Mouse (Mus musculus) cerebellum, adult 2 months (tissue): ENCODE measurements around the gene Ccnd2. TPM values are rescaled to one million over a fixed set of nuclear protein-coding genes. Genes with fewer than 3 reads are reported as not detected.

ENCODE experiments used
- DNase-seq, 2 experiments: peaks; one replicate each; pipeline ENCODE4 v3.0.0; 2021
- H3K27ac ChIP-seq: fragments of 200-500 bp; 2 replicates; pipeline ENCODE4 v1.5.1; 2012; ENCODE audit warnings: low read length, control low read depth, inconsistent platforms; ENCODE audit not compliant: insufficient read depth
- H3K27me3 ChIP-seq: fragments of 200-500 bp; 2 replicates; pipeline ENCODE4 v1.6.1; 2012; ENCODE audit warnings: inconsistent platforms, mild to moderate bottlenecking, low read length, moderate library complexity; ENCODE audit not compliant: control insufficient read depth, insufficient read depth
- H3K4me1 ChIP-seq: fragments of 200-500 bp; 2 replicates; pipeline ENCODE4 v1.6.1; 2011; ENCODE audit warnings: low read length; ENCODE audit not compliant: control insufficient read depth, insufficient read depth
- H3K4me3 ChIP-seq: fragments of 200-500 bp; replicated peaks from 2 replicates; pipeline ENCODE3; 2011; ENCODE audit warnings: mild to moderate bottlenecking, low read depth, low read length, control low read depth; ENCODE audit not compliant: insufficient read depth
- CTCF ChIP-seq: fragments of 200-500 bp; IDR thresholded peaks from 2 replicates; pipeline ENCODE4 v1.5.1; 2011; ENCODE audit warnings: low read depth, mild to moderate bottlenecking, control low read depth, low read length, moderate library complexity, borderline replicate concordance; ENCODE audit not compliant: insufficient read depth
- POLR2A ChIP-seq: fragments of 200-500 bp; IDR thresholded peaks from 2 replicates; pipeline ENCODE4 v1.6.1; 2011; ENCODE audit warnings: low read length, control low read depth, borderline replicate concordance; ENCODE audit not compliant: insufficient read depth
- WGBS: fragments of 180-500 bp; shearing (Covaris S2); methylation state at CpG from one replicate; pipeline ENCODE4 v1.1.7; 2018; 5-methylcytosine and 5-hydroxymethylcytosine counted together
- polyA plus RNA-seq: library from polyadenylated mRNA; depleted of rRNA; stranded (reverse); fragments of >200 nt; gene quantifications from 2 replicates; pipeline ENCODE4 v1.2.3, GENCODE M21; 2012

Ccnd2 gene
- polyA plus RNA-seq, 1 experiment = 4.1 TPM

DNA sequence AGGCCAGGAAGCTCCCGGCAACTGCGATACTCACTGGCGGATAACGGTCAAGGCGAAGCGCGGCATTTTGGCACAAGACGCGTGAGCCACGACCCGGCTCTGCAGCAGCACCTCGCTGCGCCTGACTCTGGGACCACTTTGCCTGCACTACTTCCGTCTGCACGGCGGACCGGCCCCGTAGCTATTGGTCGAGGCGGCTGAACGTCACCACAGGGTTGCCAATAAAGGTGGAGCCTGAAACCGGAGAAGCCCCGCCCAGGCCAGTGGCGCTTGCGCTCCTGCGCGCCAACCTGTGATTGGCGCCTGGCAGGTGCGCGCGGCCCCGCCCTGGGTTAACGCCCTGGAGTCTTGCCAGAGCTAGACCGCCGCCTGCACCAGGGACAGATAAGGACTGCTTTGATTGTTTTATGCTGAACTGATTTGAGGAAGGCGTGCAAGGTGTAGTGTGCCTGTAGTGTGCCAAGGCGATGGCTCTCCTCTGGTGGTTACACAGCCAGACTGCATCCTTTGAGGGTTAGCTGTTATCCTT is 42.5 kb downstream of the Ccnd2 start, which contains the start of gene Tigar:
Gene Tigar, minus strand, starts transcription at position 156 of the 529 bp plus-strand sequence.
- whole genome bisulfite sequencing = under 1% methylated on average over 37 of the region's 37 CpGs
- DNase-seq = peak; percentile 96 to 97
- Histone ChIP-seq H3K4me1 (no peaks in the 10 kb centered on the region), H3K27me3 (no peaks in the 10 kb centered on the region), H3K27ac (peak within 1 kb of the TSS; percentile 49; the same call in 1 of the 2 replicates), H3K4me3 (peak within 1 kb of the TSS; percentile 97)
- no peak for TF ChIP-seq CTCF
- TF ChIP-seq POLR2A = peak; percentile 86

DNA sequence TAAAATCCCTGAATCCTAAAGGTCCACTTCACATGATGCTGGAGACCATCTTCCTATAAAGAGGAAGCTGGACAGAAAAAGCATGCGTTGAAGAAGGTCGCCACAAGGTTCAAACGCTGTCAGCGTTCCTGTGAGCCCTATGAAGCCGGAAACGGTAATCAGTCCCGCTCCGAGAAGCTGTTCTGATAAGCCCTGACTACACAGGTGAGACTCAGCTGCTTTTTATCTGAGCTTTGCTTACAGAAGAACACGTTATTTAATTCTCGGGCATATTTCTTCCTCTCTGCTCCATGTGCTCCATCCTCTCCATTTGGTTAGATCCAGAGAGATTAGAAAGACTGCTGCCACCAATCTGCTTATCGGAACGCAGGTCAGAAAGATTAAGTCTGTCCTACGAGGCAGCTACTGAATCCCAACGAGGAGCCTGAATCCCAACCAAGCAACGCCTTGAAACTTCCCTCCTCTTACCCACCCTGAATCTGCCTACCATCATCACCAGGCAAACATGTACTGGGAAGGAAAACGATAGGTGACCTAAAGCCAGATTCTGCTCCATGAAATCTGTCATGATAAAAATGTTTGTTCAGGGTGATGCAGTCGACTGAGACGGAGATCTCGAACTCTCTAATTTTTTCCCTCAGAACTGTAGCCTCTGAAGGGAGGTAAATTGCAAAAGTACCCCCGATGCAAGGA is 43.5 kb downstream of the Ccnd2 start:
- 30% methylated on average over 20 of the region's 20 CpGs for WGBS
- H3K27ac ChIP-seq = no peak overlapping the region

GRCm38 (mm10) chr6:127107413-127107812 is 44.6 kb downstream of the Ccnd2 start:
- Histone ChIP-seq H3K27ac (no peak overlapping the region), H3K27me3 (no peaks in the 10 kb centered on the region), H3K4me3 (no peak overlapping the region), H3K4me1 (no peaks in the 10 kb centered on the region)
- no peak for DNase-seq
- no peak for TF ChIP-seq CTCF
- no peak for TF ChIP-seq POLR2A

More for the DNA sequence above, 43.5 kb downstream of the Ccnd2 start:
- DNase-seq = peak in 1 of 2 experiments; percentile 25
- TF ChIP-seq POLR2A = no peak
- no peak for TF ChIP-seq CTCF
- Histone ChIP-seq H3K4me3 (peak overlapping the region; percentile 97), H3K27me3 (no peaks in the 10 kb centered on the region), H3K4me1 (no peaks in the 10 kb centered on the region)

- DNase-seq = no peak
- H3K27ac ChIP-seq = no peak overlapping the region
Observed at GRCm38 (mm10) chr6:127106726-127107125, 45.3 kb downstream of the Ccnd2 start.

GRCm38 (mm10) chr6:127106189-127106588 is 45.8 kb downstream of the Ccnd2 start:
- 70% methylated on average over 5 of the region's 5 CpGs for WGBS
- no peak overlapping the region for H3K27ac ChIP-seq
- no peaks in the 10 kb centered on the region for H3K4me1 ChIP-seq
- H3K27me3 ChIP-seq = no peaks in the 10 kb centered on the region
- TF ChIP-seq POLR2A = no peak
- no peak for TF ChIP-seq CTCF
- no peak overlapping the region for H3K4me3 ChIP-seq
- DNase-seq = no peak

More at GRCm38 (mm10) chr6:127106726-127107125, 45.3 kb downstream of the Ccnd2 start:
- WGBS = 58% methylated on average over 5 of the region's 5 CpGs
- Histone ChIP-seq H3K27me3 (no peaks in the 10 kb centered on the region), H3K4me3 (no peak overlapping the region), H3K4me1 (no peaks in the 10 kb centered on the region)
- TF ChIP-seq POLR2A (no peak), CTCF (no peak)

DNA sequence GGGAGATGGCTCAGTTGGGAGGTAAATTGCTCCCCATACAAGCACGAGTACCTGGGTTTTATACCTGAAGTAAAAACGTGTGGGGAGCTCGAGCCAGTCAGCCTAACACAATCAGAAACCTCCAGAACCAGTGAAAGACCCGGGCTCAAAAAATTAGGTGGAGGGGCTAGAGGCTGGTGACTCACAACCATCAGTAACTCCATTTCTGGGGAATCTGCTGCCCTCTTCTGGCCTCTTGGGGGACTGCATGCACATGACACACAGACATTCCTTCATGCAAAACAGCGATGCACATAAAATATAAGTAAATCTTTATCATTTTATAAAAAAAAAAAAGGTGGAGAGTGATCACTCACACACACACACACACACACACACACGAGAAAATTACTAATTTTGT is 46.9 kb downstream of the Ccnd2 start:
- DNase-seq = peak in 1 of 2 experiments; percentile 32
- Histone ChIP-seq H3K4me3 (no peak overlapping the region), H3K27ac (no peak overlapping the region), H3K27me3 (no peaks in the 10 kb centered on the region), H3K4me1 (no peaks in the 10 kb centered on the region)
- peak; percentile 45; the same call in 1 of the 2 replicates for TF ChIP-seq CTCF
- no peak for TF ChIP-seq POLR2A
- 72% methylated on average over 6 of the region's 6 CpGs for WGBS

DNA sequence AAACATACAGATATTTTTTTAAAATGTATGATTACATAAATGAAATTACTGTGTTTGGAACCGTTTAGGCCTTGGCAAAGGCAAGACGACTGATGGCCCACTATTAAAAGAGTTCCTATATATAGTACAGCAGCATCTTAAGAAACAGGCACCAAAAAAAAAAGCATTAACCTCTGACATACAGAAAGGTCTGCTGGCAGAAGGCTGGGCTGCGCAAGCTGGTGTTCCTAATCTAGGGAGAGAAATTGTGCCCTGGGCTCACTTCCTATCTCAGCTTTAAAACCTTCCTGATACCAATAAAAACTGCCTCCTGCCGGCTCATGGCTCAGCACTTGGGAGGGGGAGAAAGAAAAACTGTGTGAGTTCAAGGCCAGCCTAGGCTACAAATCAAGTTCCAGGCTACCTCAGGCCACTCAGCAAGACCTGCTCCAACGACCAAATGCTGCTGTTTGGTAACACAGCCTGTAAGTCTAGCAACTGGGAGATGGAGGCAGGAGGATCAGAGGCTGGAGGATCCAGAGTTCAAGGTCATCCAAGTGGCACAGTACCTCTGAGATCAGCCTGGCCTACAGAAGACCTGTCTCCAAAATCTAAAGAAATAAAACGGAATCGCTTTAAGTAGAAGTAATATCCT is 47.5 kb downstream of the Ccnd2 start:
- DNase-seq = no peak
- Histone ChIP-seq H3K27me3 (no peaks in the 10 kb centered on the region), H3K4me1 (no peaks in the 10 kb centered on the region), H3K4me3 (no peak overlapping the region), H3K27ac (no peak overlapping the region)
- no peak for TF ChIP-seq CTCF
- TF ChIP-seq POLR2A = no peak
- 81% methylated on average over 7 of the region's 7 CpGs for WGBS

DNA sequence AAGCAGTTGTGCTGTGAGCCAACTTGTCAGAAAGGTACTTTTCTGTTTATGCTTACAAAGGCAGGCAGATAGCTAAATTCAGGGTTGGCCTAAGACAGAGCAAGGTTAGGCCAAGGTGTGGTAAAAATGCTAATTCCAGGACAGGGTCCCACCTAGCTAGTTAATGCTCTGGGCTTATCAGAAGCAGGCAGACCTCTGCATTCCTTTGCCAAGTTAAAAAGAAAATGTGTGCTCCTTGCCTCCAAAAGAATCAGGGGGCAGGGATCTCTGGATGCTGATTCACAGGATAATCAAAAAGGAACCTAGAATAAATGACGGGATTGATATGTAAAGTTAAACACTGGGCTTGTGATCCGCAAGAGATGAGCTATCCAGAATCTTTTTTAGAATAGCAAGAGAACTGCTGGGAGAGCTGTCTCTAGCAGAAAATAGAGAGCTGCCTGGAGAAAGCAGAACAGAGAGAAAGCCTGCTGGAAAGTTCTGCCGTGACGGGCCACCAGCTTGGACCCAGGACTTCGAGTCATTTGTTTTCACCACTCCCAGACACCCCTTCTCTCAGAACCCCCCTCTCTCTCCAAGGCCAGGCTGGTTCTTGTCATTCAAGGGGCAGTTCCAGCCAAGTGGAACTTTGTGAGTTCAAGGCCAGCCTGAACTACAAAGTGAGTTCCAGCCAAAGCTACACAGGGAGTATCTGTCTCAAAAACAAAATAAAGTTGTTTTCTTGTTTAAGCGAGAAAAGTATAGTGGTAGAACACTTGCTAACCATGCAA is 48.3 kb downstream of the Ccnd2 start:
- H3K4me1 ChIP-seq = no peaks in the 10 kb centered on the region
- 97% methylated on average over 6 of the region's 6 CpGs for WGBS
- no peak overlapping the region for H3K27ac ChIP-seq
- H3K4me3 ChIP-seq = no peak overlapping the region
- H3K27me3 ChIP-seq = no peaks in the 10 kb centered on the region
- TF ChIP-seq POLR2A = no peak
- no peak for TF ChIP-seq CTCF
- DNase-seq = no peak
